Mouse (Mus musculus): ENCODE data around the gene Tdrd6. TPM values are rescaled to one million over a fixed set of nuclear protein-coding genes. Genes with fewer than 3 reads are reported as not detected.

Gene Tdrd6
- polyA plus RNA-seq (2015; fragmentation: Nextera tagmentation; extraction: Ambion mirVana) = 1.2 and 2.0 TPM in 2 replicates

DNA sequence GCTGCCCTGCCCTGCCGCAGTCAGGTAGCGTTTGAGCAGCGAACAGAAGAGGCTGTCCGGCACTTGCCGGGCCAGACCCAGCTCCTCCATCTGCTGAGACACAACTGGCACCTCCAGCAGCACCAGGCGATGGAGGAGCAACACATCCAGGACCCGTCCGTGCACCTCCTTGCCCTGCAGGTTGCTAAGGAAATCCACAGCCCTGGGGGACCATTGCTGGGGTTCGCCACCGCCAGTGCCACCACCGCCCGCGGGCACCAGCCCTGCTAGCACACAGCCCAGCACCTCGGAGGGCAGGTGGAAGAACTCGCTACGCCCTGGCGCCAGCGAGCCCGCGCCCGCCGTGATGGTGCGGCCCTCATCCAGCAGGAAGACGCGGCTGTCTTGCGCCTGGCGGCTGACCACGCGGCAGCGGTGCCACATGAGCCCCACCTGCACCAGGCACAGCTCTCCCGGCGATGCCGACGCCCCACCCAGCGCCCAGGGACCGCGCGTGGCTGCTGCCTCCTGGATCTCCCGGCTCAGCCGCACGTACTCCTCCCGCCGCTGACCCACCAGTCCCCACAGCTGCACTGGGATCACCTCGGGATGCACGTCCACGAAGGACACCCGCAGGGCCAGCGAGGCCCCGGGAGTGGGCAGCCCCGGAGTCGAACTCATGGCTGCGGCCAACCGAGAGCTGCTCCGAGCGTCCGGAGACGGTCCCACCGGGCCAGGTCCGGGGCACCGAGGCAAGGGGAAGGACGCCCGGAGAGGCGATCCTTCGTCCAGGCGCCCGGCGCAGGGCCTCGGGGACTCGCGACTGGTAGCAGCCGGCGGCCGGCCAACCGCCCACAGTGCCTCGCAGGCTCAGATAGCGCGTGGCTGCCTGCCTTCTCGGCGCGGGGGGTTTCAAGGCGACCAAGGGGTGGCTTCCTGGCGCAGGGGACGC, at the start of gene Tdrd6:
Gene Tdrd6 (minus strand): TSS at position 804 of the 931 bp plus-strand sequence.
- Histone ChIP-seq H3K4me3 (ENCODE audit: low read length) (peak within 1 kb of the TSS; percentile 47), H3K4me2 (ENCODE audit: low read depth, low read length) (peak within 1 kb of the TSS; percentile 74), H3K4me1 (ENCODE audit: control insufficient read depth, insufficient read depth, low read length) (peaks cover 15% of the 10 kb centered on the region), H3K9ac (ENCODE audit: low read depth, low read length) (peak within 1 kb of the TSS; percentile 38; the same call in 1 of the 2 replicates), H3K27ac (ENCODE audit: low read length) (no peak within 1 kb of the TSS), H3K36me3 (ENCODE audit: control insufficient read depth, insufficient read depth, low read length) (no peaks in the 10 kb centered on the region), H3K9me3 (ENCODE audit: control insufficient read depth, low read length) (no peaks in the 10 kb centered on the region), H3K27me3 (replicated peaks; ENCODE audit: control insufficient read depth, insufficient read depth, low read length) (peaks cover 32% of the 10 kb centered on the region)
- peak; percentile 65 for ATAC-seq
- 4% methylated on average over 83 of the region's 83 CpGs for WGBS

DNA sequence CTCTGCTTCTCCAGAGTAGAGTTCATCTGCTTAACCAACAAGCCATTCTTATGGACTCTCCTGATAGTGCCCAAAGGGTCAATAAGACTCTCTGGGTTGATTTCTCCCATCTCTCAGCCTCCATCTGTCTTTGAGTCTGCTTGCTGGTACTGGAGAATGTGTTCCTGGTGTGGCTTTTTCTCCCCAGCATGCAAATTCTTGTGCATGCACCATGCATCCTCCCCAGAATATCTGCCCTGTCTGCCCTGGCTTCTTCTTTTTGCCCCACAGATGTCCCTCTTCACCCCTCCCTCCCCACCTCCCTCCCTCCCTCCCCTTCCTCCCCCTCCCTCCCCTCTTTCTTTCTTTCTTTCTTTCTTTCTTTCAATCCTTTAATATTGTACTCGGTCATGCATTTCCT, 47.2 kb upstream of the Tdrd6 start:
- no peaks in the 10 kb centered on the region for H3K27me3 ChIP-seq (replicated peaks; ENCODE audit: control insufficient read depth, insufficient read depth, low read length)
- no peaks in the 10 kb centered on the region for H3K4me1 ChIP-seq (ENCODE audit: control insufficient read depth, insufficient read depth, low read length)
- no peak overlapping the region for H3K4me2 ChIP-seq (ENCODE audit: low read depth, low read length)
- H3K27ac ChIP-seq (ENCODE audit: low read length) = no peak overlapping the region
- no peaks in the 10 kb centered on the region for H3K9me3 ChIP-seq (ENCODE audit: control insufficient read depth, low read length)
- WGBS = 32% methylated on average over 1 of the region's 1 CpGs
- no peak overlapping the region for H3K4me3 ChIP-seq (ENCODE audit: low read length)
- no peak for ATAC-seq
- H3K9ac ChIP-seq (ENCODE audit: low read depth, low read length) = no peak overlapping the region
- H3K36me3 ChIP-seq (ENCODE audit: control insufficient read depth, insufficient read depth, low read length) = no peaks in the 10 kb centered on the region; the same call in 1 of the 2 replicates

DNA sequence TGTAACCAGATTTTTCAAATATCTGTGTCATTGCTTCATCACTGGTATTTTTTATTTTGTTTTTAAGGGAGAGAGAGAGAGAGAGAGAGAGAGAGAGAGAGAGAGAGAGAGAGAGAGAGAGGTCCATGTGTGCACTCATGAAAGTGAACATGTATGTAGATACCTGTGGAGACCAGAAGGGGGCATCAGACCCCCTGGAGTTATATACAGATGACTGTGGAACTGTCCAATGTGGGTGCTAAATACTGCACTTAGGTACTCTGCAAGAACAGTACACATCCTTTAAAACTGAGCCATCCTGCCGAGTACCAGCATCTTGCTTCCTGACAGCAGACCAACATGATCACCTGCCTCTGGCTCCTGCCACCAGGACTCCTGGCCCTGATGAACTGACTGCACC, 46.1 kb upstream of the Tdrd6 start:
- 86% methylated on average over 1 of the region's 1 CpGs for WGBS
- no peaks in the 10 kb centered on the region for H3K4me1 ChIP-seq (ENCODE audit: control insufficient read depth, insufficient read depth, low read length)
- ATAC-seq = no peak
- H3K9ac ChIP-seq (ENCODE audit: low read depth, low read length) = no peak overlapping the region
- no peaks in the 10 kb centered on the region for H3K9me3 ChIP-seq (ENCODE audit: control insufficient read depth, low read length)
- H3K4me2 ChIP-seq (ENCODE audit: low read depth, low read length) = no peak overlapping the region
- no peaks in the 10 kb centered on the region for H3K27me3 ChIP-seq (replicated peaks; ENCODE audit: control insufficient read depth, insufficient read depth, low read length)
- H3K4me3 ChIP-seq (ENCODE audit: low read length) = no peak overlapping the region
- no peak overlapping the region for H3K27ac ChIP-seq (ENCODE audit: low read length)
- H3K36me3 ChIP-seq (ENCODE audit: control insufficient read depth, insufficient read depth, low read length) = no peaks in the 10 kb centered on the region; the same call in 1 of the 2 replicates

DNA sequence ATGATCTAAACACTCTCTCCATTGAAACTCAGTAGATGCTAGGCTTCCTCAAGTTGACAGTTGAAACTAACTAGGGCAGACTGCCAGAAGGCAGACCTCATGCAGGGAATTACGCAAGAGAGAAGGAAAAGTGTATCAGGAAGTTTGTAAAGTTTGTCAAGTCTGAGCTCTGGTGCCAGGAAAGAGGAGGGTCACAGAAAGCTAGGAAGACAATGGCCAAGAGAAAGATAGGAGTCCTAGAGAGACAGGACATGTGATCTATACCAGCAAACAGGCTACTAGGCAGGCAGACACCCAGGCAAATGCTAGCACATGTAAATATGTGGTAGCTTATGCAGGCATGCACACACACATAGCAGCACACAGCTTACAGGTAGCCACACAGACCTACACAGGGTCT, 45.1 kb upstream of the Tdrd6 start:
- Histone ChIP-seq H3K9ac (ENCODE audit: low read depth, low read length) (no peak overlapping the region), H3K36me3 (ENCODE audit: control insufficient read depth, insufficient read depth, low read length) (no peaks in the 10 kb centered on the region; the same call in 1 of the 2 replicates), H3K27me3 (replicated peaks; ENCODE audit: control insufficient read depth, insufficient read depth, low read length) (no peaks in the 10 kb centered on the region), H3K4me1 (ENCODE audit: control insufficient read depth, insufficient read depth, low read length) (no peaks in the 10 kb centered on the region), H3K27ac (ENCODE audit: low read length) (no peak overlapping the region), H3K9me3 (ENCODE audit: control insufficient read depth, low read length) (no peaks in the 10 kb centered on the region), H3K4me2 (ENCODE audit: low read depth, low read length) (no peak overlapping the region), H3K4me3 (ENCODE audit: low read length) (no peak overlapping the region)
- ATAC-seq = peak; percentile 21; the same call in 1 of the 2 replicates
- 53% methylated on average over 1 of the region's 1 CpGs for WGBS

DNA sequence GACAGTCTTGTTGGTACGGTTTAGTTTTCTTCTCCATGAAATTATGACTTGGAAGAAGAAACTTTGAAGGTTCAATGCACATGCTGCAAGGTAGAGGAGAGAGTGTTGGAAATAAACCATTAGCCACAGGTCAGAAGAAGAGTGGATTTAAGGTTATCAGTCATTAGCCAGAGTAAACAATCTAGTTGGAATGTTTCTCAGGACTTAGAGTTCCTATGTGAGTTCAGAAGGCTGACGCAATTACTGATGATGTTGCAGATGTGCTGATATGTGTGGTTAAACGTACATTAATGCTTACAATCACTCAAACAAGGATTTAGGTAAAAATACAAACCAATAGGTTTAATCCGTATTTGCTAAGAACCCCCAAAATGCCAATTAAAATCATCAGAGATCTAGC, 41.8 kb upstream of the Tdrd6 start:
- no peaks in the 10 kb centered on the region for H3K27me3 ChIP-seq (replicated peaks; ENCODE audit: control insufficient read depth, insufficient read depth, low read length)
- H3K4me1 ChIP-seq (ENCODE audit: control insufficient read depth, insufficient read depth, low read length) = peaks cover 10% of the 10 kb centered on the region; the same call in 1 of the 2 replicates
- no peak for ATAC-seq
- H3K36me3 ChIP-seq (ENCODE audit: control insufficient read depth, insufficient read depth, low read length) = no peaks in the 10 kb centered on the region
- 48% methylated on average over 4 of the region's 4 CpGs for WGBS
- no peak overlapping the region for H3K9ac ChIP-seq (ENCODE audit: low read depth, low read length)
- no peak overlapping the region for H3K4me3 ChIP-seq (ENCODE audit: low read length)
- H3K4me2 ChIP-seq (ENCODE audit: low read depth, low read length) = no peak overlapping the region
- H3K27ac ChIP-seq (ENCODE audit: low read length) = no peak overlapping the region
- no peaks in the 10 kb centered on the region for H3K9me3 ChIP-seq (ENCODE audit: control insufficient read depth, low read length)

DNA sequence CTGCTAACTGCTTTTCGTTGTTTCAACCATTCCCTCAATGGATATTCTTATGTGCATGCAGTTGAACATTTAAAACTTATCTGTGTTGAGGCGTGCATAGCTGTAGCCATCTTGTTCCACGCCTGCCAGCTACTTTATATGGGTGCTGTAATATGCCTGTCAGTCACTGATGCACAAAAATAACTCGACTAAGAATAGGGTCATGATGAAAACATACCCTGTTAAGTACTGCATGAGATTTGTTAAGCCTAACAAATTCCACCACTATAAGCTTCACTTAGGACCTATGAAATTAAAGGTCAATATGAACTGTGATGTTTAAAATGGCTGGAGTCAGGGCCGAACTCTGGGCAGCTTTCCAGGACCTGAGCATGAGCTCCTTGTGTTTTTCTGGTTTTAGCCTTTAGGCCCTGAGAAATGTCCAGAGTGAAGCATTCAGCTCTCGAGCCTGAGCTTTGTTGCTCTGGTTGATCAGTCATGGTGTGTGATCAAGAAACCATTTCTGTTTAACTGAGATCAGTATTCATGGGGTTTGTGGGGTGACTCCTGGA, 39.1 kb upstream of the Tdrd6 start:
- H3K9me3 ChIP-seq (ENCODE audit: control insufficient read depth, low read length) = no peaks in the 10 kb centered on the region
- H3K27me3 ChIP-seq (replicated peaks; ENCODE audit: control insufficient read depth, insufficient read depth, low read length) = no peaks in the 10 kb centered on the region
- H3K4me1 ChIP-seq (ENCODE audit: control insufficient read depth, insufficient read depth, low read length) = peaks cover 15% of the 10 kb centered on the region; the same call in 1 of the 2 replicates
- ATAC-seq = no peak
- no peak overlapping the region for H3K4me2 ChIP-seq (ENCODE audit: low read depth, low read length)
- H3K36me3 ChIP-seq (ENCODE audit: control insufficient read depth, insufficient read depth, low read length) = no peaks in the 10 kb centered on the region
- no peak overlapping the region for H3K4me3 ChIP-seq (ENCODE audit: low read length)
- no peak overlapping the region for H3K9ac ChIP-seq (ENCODE audit: low read depth, low read length)
- WGBS = 69% methylated on average over 6 of the region's 6 CpGs
- no peak overlapping the region for H3K27ac ChIP-seq (ENCODE audit: low read length)

DNA sequence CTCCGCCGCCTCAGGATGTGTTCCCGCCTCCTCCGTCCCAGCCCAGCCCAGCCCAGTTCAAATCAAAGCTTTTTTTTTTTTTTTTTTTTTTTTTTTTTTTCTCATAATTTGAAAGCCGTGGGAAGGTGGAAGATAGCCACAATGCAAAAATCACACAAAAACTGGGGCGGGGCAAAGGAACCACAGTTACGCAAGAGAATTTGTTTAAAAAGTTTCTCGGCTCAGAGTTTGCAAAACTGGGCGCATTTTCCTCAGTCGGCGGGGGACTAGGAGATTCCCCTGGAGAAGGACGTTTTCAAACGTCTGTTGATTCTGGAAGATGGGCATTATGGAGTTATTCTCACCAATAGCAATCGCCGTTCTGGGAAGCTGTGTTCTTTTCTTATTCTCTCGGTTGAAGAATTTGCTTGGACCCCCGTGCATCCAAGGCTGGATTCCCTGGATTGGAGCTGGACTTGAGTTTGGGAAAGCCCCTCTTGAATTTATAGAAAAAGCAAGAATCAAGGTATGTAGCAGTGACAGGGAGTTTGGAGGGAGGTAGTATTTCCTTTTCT, 37.3 kb upstream of the Tdrd6 start, which contains the start of gene Cyp39a1:
Gene Cyp39a1 (plus strand): TSS at position 136 of the 554 bp plus-strand sequence.
- no peaks in the 10 kb centered on the region for H3K9me3 ChIP-seq (ENCODE audit: control insufficient read depth, low read length)
- H3K4me1 ChIP-seq (ENCODE audit: control insufficient read depth, insufficient read depth, low read length) = peaks cover 15% of the 10 kb centered on the region; the same call in 1 of the 2 replicates
- peak; percentile 10 for ATAC-seq
- under 1% methylated on average over 17 of the region's 17 CpGs for WGBS
- H3K27ac ChIP-seq (ENCODE audit: low read length) = peak within 1 kb of the TSS; percentile 31; the same call in 1 of the 2 replicates
- peak within 1 kb of the TSS; percentile 99 for H3K4me2 ChIP-seq (ENCODE audit: low read depth, low read length)
- no peaks in the 10 kb centered on the region for H3K27me3 ChIP-seq (replicated peaks; ENCODE audit: control insufficient read depth, insufficient read depth, low read length)
- H3K36me3 ChIP-seq (ENCODE audit: control insufficient read depth, insufficient read depth, low read length) = no peaks in the 10 kb centered on the region
- H3K9ac ChIP-seq (ENCODE audit: low read depth, low read length) = peak within 1 kb of the TSS; percentile 82
- peak within 1 kb of the TSS; percentile 90 for H3K4me3 ChIP-seq (ENCODE audit: low read length)

DNA sequence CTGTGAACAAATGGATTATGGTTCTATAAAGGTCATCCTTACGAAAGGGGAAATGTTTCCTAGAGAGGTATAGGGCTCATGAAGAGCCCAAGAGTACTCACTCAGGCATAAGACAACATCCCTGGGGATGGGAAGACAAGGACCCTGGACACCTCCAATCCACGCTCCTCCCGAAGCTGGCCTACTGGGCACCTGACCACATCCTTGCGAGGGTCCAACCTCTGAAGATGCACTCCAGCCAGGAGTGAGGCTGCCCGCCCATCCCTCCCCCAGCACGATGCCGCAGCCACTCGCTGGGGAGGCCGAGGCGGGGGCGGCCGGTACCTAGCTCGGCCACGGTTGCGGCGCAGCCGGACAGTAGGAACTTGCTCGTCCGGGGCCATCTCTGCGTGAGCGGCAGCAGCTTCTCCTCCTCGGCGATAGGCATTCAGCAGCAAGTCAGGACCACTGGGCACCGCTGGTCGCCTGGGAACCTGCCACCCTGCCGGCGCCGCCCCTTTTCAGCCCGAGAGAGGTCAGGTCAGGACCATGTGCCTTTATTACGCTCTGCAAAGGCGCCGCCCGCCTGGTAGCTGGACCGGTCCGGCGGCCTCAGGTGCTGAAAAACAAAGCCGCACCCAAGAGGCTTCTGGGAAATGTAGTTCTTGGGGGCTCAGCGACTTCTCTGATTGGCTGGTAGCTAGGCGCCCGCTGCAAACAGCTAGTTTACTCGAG, 36.6 kb upstream of the Tdrd6 start, which contains the start of gene Slc25a27:
Gene Slc25a27 (minus strand): TSS at position 639 of the 714 bp plus-strand sequence.
- peak within 1 kb of the TSS; percentile 99 for H3K4me2 ChIP-seq (ENCODE audit: low read depth, low read length)
- WGBS = under 1% methylated on average over 41 of the region's 41 CpGs

More for the DNA sequence above, 36.6 kb upstream of the Tdrd6 start, which contains the start of gene Slc25a27:
- H3K27ac ChIP-seq (ENCODE audit: low read length) = peak within 1 kb of the TSS; percentile 31; the same call in 1 of the 2 replicates
- H3K9ac ChIP-seq (ENCODE audit: low read depth, low read length) = peak within 1 kb of the TSS; percentile 82
- no peaks in the 10 kb centered on the region for H3K9me3 ChIP-seq (ENCODE audit: control insufficient read depth, low read length)
- no peaks in the 10 kb centered on the region for H3K27me3 ChIP-seq (replicated peaks; ENCODE audit: control insufficient read depth, insufficient read depth, low read length)
- H3K4me3 ChIP-seq (ENCODE audit: low read length) = peak within 1 kb of the TSS; percentile 90
- no peaks in the 10 kb centered on the region for H3K36me3 ChIP-seq (ENCODE audit: control insufficient read depth, insufficient read depth, low read length)
- peaks cover 15% of the 10 kb centered on the region; the same call in 1 of the 2 replicates for H3K4me1 ChIP-seq (ENCODE audit: control insufficient read depth, insufficient read depth, low read length)
- peak; percentile 97 for ATAC-seq
